Mouse (Mus musculus): Measurements from ENCODE around the gene Pkd1. TPM values are rescaled to one million over a fixed set of nuclear protein-coding genes. Genes with fewer than 3 reads are reported as not detected.

Gene Pkd1
- total RNA-seq, 2 experiments from 2014 or later = 58.0 to 63.2 TPM

DNA sequence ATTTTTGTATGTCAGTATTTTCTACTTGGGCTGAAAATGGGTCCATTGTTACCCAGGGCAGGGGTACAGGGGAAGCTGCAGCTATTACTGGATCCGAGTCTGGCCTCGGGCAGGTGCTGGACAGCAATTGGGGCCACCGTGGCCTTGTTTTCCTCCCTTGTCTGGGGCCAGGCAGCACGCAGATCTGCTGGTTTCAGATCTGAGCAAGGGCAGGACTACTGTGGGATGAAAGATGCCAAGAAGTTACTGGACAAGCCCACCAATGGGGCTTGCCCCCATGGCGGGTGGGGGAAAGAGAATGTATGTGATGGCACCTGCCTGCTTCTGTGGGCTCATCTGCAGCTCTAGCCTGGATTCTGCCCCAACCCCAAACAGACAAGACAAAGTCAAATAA lies 46.4 kb downstream of the Pkd1 start:
- DNase-seq = no peak
- intact Hi-C loops (cut with DNase I) = no loop called here

DNA sequence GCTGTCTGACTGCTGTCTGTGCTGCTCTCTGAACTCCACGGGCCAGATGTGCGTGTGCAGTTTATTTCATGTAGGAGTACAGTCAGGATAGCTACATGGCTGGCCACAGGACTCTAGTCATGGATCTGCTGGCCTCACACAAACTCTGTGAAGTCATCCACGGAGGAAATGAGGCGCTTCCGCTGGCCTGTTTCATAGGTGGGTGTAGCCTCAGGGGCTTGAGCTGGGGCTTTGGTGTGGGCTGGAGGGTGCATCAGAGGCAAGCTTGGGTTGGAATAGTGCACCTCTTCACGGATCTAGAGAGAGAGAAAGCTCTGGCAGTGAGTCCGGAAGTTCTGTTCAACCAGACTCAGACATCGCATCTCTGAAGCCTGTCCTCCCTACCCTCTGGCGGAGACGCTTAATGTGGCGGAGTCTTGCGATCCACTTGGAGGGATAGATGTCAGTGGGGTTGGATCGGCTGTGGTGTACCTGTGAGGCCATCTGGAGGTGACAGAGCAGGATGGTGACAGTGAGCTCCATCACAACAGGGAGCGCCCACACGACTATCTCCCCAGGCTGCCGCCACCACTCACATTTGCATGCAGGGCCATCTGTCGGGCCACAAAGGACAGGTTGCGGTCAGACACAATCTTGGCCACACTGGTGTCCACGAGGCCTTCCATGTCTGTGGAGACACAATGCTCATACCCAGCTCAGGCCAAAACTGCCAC lies 47.0 kb downstream of the Pkd1 start:
- DNase-seq = no peak
- intact Hi-C loops (cut with DNase I) = no loop called here

DNA sequence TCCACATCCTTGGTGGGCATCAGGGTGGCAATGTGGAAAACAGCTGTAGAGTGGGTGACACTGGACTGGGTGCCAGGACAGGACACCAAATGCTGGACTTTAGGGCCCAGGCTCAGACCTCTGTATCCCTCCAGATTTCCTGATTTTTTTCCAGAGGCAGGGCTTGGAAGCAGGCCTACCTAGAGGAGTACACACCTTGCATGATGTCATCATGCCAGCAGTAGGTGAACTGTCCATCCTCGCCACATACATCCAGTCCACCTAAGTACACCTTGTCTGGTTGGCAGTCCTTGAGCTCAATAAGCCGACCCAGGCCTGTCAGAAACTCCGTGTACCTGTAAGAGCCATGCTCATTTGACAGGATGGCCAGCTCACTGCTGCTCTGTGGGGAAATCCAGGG lies 48.4 kb downstream of the Pkd1 start:
- no peak for DNase-seq
- intact Hi-C loops (cut with DNase I) = no loop called here

DNA sequence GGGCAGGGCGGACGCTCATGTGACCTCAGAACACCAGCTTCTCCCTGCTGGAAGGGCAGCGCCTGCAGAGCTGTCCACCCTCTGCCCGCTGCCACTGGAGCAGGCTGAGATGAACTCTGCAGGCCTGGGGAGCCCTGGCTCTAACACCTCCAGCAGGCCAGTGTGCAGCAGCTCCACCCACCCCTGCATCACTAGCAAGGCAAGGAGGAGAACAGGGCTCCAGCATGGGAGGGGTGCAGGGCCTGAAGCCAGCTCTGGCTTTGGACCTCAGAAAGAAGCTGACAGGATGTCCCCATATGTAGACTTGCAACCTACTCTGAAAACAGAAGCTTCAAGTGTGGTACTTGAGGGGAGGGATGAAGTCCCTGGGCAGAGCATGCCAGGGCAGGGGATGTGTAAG lies 50.9 kb downstream of the Pkd1 start:
- DNase-seq = no peak

DNA sequence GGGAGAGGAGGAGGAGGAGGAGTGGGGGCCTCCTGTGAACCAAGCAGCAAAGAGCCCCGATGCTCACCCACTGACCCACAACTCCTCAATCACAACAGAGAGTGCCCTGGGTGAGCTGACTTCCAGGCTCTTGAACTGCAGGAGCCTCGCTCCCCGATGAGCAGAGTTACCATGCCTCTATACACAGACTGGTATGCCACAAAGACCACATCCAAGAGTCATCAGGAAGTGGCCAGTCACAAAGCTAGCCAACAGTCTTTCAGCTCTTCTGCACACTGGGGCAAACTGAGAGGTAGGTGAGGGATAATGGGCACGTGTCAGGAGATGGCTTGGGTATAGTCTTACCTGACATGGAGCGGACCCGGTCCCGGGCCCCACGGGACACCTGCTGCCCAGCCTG lies 54.3 kb downstream of the Pkd1 start:
- intact Hi-C loops (cut with DNase I) = no loop called here
- DNase-seq = no peak

More for the DNA sequence above, 50.9 kb downstream of the Pkd1 start:
- intact Hi-C loops (cut with DNase I) = no loop called here

DNA sequence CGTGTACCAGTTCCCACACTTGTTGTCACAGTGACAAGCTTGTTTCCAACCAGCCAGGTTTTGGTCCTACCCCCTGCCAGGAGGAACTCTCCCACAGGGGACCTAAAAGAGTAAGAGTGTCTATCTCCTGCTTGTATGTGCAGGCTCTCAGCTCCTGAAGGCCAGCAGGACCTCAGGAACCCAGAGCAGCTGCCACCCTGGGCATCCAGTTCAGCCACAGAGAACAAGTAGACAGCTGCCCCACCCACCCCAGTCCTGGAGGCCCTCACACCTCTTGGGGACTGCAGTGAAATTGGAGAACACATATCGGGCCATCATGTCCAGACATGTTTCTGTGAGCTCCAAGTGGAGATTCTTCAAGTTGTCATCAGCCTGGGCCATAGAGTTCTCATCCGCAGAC lies 54.9 kb downstream of the Pkd1 start:
- DNase-seq = no peak
- intact Hi-C loops (cut with DNase I) = no loop called here

DNA sequence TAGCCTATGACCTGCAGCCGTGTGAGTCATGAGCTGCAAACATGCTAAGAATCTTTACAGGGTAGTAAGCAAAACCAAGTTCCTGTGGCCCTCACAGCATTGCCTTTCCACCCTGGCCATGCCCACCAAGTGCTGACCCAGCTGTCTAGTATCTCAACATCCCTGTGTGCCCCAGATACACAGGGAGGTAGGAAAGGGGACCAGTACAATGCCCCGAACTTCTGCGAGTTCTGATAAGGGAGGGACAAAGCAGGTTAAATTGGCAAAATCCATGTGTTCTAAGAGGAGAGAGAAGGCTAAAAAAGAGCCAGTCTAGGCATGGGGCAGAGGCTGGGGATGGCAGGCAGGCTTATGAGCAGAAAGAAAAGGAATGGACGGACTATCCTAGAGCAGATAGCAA lies 58.7 kb downstream of the Pkd1 start:
- intact Hi-C loops (cut with DNase I) = no loop called here
- DNase-seq = no peak

DNA sequence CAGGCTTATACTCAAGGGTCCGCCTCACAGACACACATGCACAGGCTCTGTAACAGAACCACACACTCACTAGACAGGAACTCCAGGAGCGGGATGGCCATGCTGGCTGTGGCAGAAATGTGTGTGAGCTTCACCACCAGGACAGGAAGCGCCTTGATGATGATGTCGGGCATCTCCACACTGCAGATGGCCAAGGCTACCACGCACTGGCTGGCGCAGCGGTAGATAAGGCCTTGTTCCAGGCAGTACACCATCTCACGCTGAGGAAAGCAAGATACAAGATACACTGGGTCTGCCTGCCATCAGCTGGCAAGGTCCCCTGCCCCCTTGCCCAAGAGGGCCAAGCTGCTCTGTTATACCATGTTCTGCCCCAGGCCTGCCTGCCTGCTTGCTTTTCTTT lies 59.2 kb downstream of the Pkd1 start:
- no peak for DNase-seq
- intact Hi-C loops (cut with DNase I) = no loop called here

DNA sequence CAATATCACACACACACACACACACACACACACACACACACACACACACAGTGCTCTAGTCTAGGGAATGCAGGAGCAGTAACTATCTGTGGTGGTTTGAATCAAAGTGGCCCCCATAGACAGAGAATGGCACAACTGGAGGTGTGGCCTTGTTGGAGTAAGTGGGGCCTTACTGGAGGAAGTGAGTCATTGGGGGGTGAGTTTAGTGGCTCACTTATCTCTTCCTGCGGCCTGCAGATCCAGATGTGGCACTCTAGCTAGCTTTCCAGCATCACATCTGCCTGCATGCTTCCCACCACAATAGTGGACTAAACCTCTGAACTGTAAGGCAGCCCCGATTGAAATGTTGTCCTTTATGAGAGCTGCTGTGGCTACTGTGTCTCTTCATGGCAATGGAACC lies 61.1 kb downstream of the Pkd1 start:
- no peak for DNase-seq
- intact Hi-C loops (cut with DNase I) = no loop called here

DNA sequence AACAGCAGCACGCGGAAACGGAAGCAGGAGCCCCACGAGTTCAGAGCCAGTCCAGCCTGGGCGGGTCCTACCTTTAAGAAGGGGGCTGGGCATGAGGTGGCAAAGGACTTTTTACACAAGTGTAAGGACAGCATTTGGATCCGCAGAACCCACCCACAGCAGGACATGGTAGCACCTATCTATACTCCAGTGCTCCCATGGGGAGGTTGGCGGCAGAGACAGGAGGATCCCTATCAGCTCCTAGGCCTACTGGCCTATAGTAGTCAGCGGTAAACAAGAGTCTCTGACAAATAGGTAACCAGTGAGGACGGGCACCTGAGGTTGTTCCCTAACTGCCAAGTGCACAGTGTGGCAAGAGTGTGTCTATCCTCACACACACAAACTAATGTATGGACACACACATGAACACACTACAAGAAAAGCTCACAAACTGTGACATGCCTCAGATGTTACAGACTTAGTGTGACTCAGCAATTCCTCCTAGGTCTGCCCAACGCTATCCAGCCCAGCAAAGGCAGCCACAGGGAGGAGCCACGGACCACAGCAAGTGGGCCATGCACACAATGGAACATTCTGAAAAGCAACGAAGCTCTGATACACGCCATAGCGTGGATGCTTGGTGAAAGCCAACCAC lies 68.0 kb downstream of the Pkd1 start:
- DNase-seq = no peak

DNA sequence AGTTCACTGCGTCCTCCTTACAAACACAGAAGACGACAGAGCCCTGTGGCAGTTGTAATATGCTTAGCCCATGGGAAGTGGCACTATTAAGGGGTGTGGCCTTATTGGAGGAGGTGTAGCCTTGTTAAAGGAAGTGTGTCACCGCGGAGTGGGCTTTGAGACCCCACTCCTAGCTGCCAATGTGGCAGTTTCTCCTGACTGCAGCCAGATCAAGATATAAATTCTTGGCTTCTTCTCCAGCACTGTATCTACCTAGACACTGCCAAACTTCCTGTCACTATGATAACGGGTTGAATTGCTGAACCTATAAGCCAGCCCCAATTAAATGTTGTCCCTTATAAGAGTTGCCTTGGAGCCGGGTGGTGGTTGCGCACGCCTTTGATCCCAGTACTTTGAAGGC lies 75.8 kb downstream of the Pkd1 start:
- no peak for DNase-seq
- intact Hi-C loops (cut with DNase I) = loop anchor here (5.0 kb wide), 1 partner anchor 133 kb away; no protein-coding TSS in a partner anchor

More for the DNA sequence above, 68.0 kb downstream of the Pkd1 start:
- intact Hi-C loops (cut with DNase I) = loop anchor here (5.0 kb wide), 1 partner anchor 35 kb away; the partner anchor contains the start of gene Slc9a3r2

DNA sequence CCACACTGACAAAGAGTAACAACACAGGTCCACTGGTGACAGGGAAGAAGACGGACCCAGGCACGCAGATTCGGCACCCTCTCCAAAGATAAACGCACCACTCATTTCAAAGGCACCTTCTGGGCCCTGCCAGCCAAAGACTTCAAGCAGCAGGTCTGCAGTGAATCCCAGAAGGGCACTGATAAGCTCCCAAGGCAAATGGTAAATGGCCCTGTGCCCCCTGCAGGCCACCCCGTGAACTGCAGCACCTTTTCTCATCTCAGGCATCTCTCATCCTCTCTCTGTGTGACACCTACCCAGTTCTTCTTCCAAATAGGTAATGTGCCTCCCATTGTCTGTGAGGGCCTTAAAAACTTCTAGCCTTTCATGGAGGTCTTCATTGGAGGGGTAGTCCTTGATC lies 79.0 kb downstream of the Pkd1 start:
- peak; percentile 75 to 81 for DNase-seq
- intact Hi-C loops (cut with DNase I) = loop anchor here (1.0 to 5.0 kb wide), 3 partner anchors 26 to 136 kb away; no protein-coding TSS in a partner anchor

DNA sequence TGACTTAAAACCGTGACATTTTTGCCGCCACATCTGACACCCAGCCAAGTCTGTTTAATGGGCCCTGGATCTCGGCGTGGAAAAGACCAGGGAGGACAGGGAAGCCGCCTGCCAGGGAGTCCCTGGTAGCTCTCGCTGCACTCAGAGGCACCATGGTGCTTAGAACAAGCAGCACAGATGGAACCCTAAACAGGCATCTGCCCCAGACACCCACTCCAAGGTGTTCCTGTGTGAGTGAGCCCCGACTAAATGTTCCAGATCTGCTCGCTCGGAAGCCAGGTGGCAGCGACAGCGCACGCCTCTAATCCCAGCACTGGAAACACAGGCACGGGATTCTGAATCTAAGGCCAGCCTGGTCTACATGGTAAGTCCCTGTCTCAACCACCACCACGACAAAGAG lies 80.4 kb downstream of the Pkd1 start:
- intact Hi-C loops (cut with DNase I) = no loop called here
- DNase-seq = no peak

DNA sequence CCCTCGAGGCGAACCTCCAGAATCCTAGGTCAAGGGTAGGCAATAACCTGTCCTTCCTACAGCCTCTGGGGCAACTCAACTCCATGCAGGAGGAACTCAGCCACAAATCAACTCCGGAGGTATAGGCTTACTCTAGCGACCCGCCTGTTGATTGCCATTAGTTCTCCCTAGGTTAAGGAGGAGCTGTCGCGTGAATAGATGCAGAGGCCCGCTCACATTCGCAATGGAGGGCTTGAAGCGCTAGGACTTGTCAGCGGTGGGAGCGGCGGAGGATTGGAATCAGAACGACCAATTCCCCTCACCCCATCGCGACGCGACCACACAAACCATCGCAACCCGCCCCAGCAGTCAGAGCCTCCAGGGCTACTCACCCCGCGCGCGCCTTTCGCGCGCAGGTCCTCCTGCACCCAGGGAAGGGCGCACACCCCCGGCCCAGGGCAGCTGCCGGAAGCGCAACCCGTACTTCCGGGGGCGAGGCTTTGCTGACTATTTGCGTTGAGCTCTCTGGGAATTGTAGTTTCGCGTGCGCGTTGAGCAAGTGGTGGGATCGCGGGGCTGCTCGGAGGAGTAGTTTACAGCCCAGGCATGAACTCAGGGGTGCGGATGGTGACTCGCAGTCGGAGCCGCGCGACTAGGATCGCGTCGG lies 82.7 kb downstream of the Pkd1 start, which contains the start of the genes Tsc2 and Nthl1:
TSS of gene Tsc2 (minus strand) at position 464 of the 646 bp plus-strand sequence.
TSS of gene Nthl1 (plus strand) at position 514 of the 646 bp plus-strand sequence.
- DNase-seq = peak; percentile 86 to 87
- intact Hi-C loops (cut with DNase I) = loop anchor here (2.0 kb wide), 1 partner anchor 19 kb away; the partner anchor contains the start of gene Slc9a3r2

DNA sequence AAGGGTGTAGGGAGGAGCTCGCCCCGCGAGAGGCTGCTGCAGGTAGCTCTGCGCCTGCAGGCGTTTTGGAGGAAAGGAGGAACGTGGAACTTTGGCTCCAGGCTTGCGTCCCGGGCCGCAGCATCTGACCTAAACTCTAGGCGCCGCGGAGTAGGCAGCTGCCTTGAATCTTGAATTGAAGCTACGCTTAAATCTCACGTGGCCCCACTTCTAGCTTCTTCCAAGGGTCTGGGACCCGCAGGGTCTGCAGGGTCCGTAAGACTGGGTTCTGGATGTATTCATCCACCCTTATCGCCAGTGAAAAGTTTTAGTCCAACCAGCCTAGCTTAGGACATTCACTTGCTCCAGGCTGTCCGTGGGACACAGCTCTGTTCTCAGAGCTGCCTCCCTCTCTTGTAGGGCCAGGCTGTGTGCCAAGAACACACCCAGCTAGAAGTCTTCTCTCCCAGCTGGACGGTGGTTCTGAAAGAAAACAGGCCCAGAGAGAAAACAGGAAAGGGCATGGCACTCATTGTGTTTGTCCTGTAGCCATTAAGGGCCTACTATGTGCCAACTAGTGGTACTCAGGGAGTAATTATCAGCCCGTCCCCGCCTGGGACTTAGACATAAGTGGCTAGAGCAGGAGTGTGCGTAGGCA lies 83.3 kb downstream of the Pkd1 start:
- DNase-seq = peak; percentile 79 to 85
- intact Hi-C loops (cut with DNase I) = loop anchor here (2.0 kb wide), 1 partner anchor 18 kb away; the partner anchor contains the start of gene Slc9a3r2

DNA sequence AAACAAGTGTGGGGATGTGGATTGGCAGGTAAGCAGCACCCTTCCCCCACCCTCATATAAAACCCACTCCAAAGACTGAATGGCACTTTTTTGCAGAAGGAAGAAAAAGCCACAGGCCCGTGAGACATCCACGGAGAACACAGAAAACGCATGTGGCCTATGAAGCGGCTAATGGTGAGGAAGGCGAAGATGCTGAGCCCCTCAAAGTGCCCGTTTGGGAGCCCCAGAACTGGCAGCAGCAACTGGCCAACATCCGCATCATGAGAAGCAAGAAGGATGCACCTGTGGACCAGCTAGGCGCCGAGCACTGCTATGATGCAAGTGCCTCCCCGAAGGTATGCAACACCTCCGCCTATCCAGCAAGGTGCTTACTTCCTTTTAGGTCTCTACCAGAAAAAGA lies 84.2 kb downstream of the Pkd1 start:
- intact Hi-C loops (cut with DNase I) = loop anchor here (2.0 kb wide), 1 partner anchor 17 kb away; the partner anchor contains the start of gene Slc9a3r2
- DNase-seq = no peak

DNA sequence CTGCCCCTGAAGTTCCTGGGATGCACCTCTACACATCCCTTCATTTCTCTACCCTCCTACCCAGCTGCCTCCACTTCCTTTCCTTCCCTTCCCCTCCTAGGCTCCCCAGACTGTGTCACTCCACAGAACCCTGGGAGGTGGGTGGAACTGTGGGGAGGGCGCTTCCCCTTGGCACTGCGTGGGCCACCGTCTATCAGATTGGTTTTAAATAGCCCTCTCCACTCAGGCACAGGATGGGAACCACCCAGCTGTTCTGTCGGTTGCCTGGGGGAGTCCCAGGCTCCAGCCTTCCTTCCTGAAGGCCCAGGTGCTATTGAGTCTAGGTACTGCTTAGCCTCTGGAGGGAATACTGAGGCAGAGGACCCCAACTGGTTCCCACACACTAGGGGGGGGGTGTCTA lies 85.4 kb downstream of the Pkd1 start:
- intact Hi-C loops (cut with DNase I) = no loop called here
- DNase-seq = no peak

DNA sequence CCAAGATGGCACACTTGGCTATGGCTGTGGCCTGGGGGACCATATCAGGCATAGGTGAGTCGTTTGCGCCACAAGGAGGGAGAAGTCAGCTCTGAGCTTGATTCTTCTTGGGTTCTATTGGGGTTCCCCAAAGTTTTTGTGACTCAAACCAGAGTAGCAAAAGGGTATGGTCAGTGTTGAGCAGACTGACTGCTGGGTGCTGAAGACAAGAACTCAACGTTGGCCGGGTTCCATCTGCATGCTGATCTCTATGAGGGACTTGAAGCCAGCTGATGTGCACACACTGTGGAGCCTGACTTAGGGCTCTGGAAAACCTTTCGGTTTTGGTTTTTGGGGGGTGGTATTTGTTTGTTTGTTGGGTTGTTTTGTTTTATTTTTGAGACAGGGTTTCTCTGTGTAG lies 86.1 kb downstream of the Pkd1 start:
- intact Hi-C loops (cut with DNase I) = no loop called here
- no peak for DNase-seq

DNA sequence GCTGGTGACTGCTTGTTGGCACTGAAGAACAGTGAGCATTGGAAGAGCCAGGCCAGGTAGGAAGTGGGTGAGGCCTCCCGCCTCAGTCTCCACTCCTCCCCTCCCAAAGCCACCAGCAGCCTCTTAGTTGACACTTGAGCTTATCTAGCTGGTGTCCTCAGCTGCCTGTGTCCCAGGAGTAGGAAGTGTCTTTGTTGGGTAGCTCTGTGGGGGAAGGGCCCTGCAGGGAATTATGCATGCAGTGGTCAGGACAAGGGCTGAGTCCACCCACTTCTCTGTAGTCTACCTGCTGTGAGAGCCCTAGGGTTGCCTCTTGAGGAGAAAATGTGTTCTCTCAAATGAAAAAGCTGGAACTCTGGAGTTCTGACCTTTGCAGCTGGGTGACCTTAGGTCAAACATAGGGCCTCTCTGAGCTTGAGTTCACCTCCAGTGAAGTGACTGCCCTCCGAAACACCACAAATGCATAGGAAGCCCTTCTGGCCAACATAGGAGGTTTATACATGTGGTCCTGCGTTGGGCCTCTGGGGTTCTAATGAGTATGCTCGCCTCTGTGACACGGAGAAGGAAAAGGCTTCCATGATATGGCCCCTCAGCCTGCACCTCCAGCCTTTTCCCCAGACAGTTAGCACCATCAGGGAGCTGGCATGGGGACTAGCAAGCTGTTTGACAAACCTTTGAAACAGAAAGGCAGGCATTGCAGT lies 87.3 kb downstream of the Pkd1 start:
- intact Hi-C loops (cut with DNase I) = no loop called here
- no peak for DNase-seq

DNA sequence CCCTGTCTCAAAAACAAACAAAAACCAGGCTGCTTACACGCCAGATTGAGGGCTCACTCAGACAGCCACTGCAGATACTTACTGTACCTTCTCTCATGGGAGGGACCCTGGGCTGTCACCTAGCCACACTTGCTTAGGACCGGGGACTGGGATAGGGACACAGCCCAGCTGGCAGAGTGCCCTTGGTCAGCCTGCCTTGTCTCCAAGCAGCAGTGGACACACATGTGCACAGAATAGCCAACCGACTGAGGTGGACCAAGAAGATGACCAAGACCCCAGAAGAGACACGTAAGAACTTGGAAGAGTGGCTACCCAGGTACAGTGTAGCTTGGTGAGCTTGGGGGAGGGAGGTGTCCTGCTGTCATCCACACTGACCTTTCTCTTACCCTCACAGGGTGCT lies 88.6 kb downstream of the Pkd1 start:
- intact Hi-C loops (cut with DNase I) = no loop called here
- no peak for DNase-seq
